Mouse (Mus musculus): ENCODE data around the gene Man1b1. TPM values are rescaled to one million over a fixed set of nuclear protein-coding genes. Genes with fewer than 3 reads are reported as not detected.

The Man1b1 gene
- polyA plus RNA-seq, 1 experiment from 2014 or later: 85.5 TPM

GRCm38 (mm10) chr2:25395721-25396596 is 63.8 kb downstream of the Man1b1 start, which contains the start of gene Entpd2:
Entpd2 (plus strand) TSS chr2:25395874.
- H3K4me1 ChIP-seq (ENCODE audit: control insufficient read depth, insufficient read depth, low read length): peaks cover 11% of the 10 kb centered on the region; the same call in 1 of the 2 replicates
- H3K36me3 ChIP-seq (ENCODE audit: control insufficient read depth, insufficient read depth, low read length): no peaks in the 10 kb centered on the region
- H3K4me2 ChIP-seq (ENCODE audit: low read depth, low read length): peak within 1 kb of the TSS; percentile 47
- H3K27ac ChIP-seq (ENCODE audit: low read depth, low read length): no peak within 1 kb of the TSS
- ATAC-seq (ENCODE audit: low read depth): no peak
- no peak within 1 kb of the TSS for H3K9ac ChIP-seq (replicated peaks; ENCODE audit: low read depth, low read length)
- 2% methylated on average over 57 of the region's 57 CpGs for WGBS
- H3K9me3 ChIP-seq (ENCODE audit: control insufficient read depth, low read length): no peaks in the 10 kb centered on the region
- H3K4me3 ChIP-seq (ENCODE audit: low read depth, low read length): peak within 1 kb of the TSS; percentile 26
- peaks cover 44% of the 10 kb centered on the region for H3K27me3 ChIP-seq (ENCODE audit: control insufficient read depth, insufficient read depth, low read length)

- WGBS: 37% methylated on average over 3 of the region's 3 CpGs
These were observed 64.5 kb downstream of the Man1b1 start for GRCm38 (mm10) chr2:25396597-25396983.

GRCm38 (mm10) chr2:25397010-25397409 is 64.9 kb downstream of the Man1b1 start:
- 60% methylated on average over 1 of the region's 1 CpGs for WGBS

More at GRCm38 (mm10) chr2:25396597-25396983, 64.5 kb downstream of the Man1b1 start:
- H3K9ac ChIP-seq (replicated peaks; ENCODE audit: low read depth, low read length): no peak overlapping the region
- peak overlapping the region; percentile 26; the same call in 1 of the 2 replicates for H3K4me3 ChIP-seq (ENCODE audit: low read depth, low read length)
- H3K4me1 ChIP-seq (ENCODE audit: control insufficient read depth, insufficient read depth, low read length): peaks cover 11% of the 10 kb centered on the region; the same call in 1 of the 2 replicates
- H3K4me2 ChIP-seq (ENCODE audit: low read depth, low read length): peak overlapping the region; percentile 47; the same call in 1 of the 2 replicates
- H3K27me3 ChIP-seq (ENCODE audit: control insufficient read depth, insufficient read depth, low read length): peaks cover 44% of the 10 kb centered on the region
- H3K27ac ChIP-seq (ENCODE audit: low read depth, low read length): no peak overlapping the region
- H3K9me3 ChIP-seq (ENCODE audit: control insufficient read depth, low read length): no peaks in the 10 kb centered on the region
- H3K36me3 ChIP-seq (ENCODE audit: control insufficient read depth, insufficient read depth, low read length): no peaks in the 10 kb centered on the region
- no peak for ATAC-seq (ENCODE audit: low read depth)

GRCm38 (mm10) chr2:25398065-25398464 is 65.9 kb downstream of the Man1b1 start:
- H3K9ac ChIP-seq (replicated peaks; ENCODE audit: low read depth, low read length): no peak overlapping the region
- H3K4me3 ChIP-seq (ENCODE audit: low read depth, low read length): no peak overlapping the region
- H3K36me3 ChIP-seq (ENCODE audit: control insufficient read depth, insufficient read depth, low read length): no peaks in the 10 kb centered on the region
- no peak overlapping the region for H3K4me2 ChIP-seq (ENCODE audit: low read depth, low read length)
- peaks cover 11% of the 10 kb centered on the region; the same call in 1 of the 2 replicates for H3K4me1 ChIP-seq (ENCODE audit: control insufficient read depth, insufficient read depth, low read length)
- 88% methylated on average over 7 of the region's 7 CpGs for WGBS
- no peaks in the 10 kb centered on the region for H3K9me3 ChIP-seq (ENCODE audit: control insufficient read depth, low read length)
- no peak for ATAC-seq (ENCODE audit: low read depth)
- no peak overlapping the region for H3K27ac ChIP-seq (ENCODE audit: low read depth, low read length)
- peaks cover 44% of the 10 kb centered on the region for H3K27me3 ChIP-seq (ENCODE audit: control insufficient read depth, insufficient read depth, low read length)

More at GRCm38 (mm10) chr2:25397010-25397409, 64.9 kb downstream of the Man1b1 start:
- no peak overlapping the region for H3K4me2 ChIP-seq (ENCODE audit: low read depth, low read length)
- ATAC-seq (ENCODE audit: low read depth): no peak
- H3K27ac ChIP-seq (ENCODE audit: low read depth, low read length): no peak overlapping the region
- H3K9ac ChIP-seq (replicated peaks; ENCODE audit: low read depth, low read length): no peak overlapping the region
- H3K9me3 ChIP-seq (ENCODE audit: control insufficient read depth, low read length): no peaks in the 10 kb centered on the region
- no peak overlapping the region for H3K4me3 ChIP-seq (ENCODE audit: low read depth, low read length)
- H3K4me1 ChIP-seq (ENCODE audit: control insufficient read depth, insufficient read depth, low read length): peaks cover 11% of the 10 kb centered on the region; the same call in 1 of the 2 replicates
- no peaks in the 10 kb centered on the region for H3K36me3 ChIP-seq (ENCODE audit: control insufficient read depth, insufficient read depth, low read length)
- peaks cover 44% of the 10 kb centered on the region for H3K27me3 ChIP-seq (ENCODE audit: control insufficient read depth, insufficient read depth, low read length)

- Histone ChIP-seq H3K27me3 (ENCODE audit: control insufficient read depth, insufficient read depth, low read length) (peaks cover 44% of the 10 kb centered on the region), H3K9ac (replicated peaks; ENCODE audit: low read depth, low read length) (no peak within 1 kb of the TSS), H3K9me3 (ENCODE audit: control insufficient read depth, low read length) (no peaks in the 10 kb centered on the region), H3K4me3 (ENCODE audit: low read depth, low read length) (no peak within 1 kb of the TSS), H3K4me2 (ENCODE audit: low read depth, low read length) (no peak within 1 kb of the TSS), H3K4me1 (ENCODE audit: control insufficient read depth, insufficient read depth, low read length) (peaks cover 14% of the 10 kb centered on the region), H3K36me3 (ENCODE audit: control insufficient read depth, insufficient read depth, low read length) (no peaks in the 10 kb centered on the region), H3K27ac (ENCODE audit: low read depth, low read length) (no peak within 1 kb of the TSS)
- 71% methylated on average over 8 of the region's 8 CpGs for WGBS
- ATAC-seq (ENCODE audit: low read depth): no peak
These were observed 66.9 kb downstream of the Man1b1 start, which contains the start of gene Npdc1 for GRCm38 (mm10) chr2:25399051-25399450. Npdc1 (plus strand) TSS chr2:25399351.

GRCm38 (mm10) chr2:25400291-25400690 is 68.2 kb downstream of the Man1b1 start:
- 22% methylated on average over 16 of the region's 16 CpGs for WGBS
- no peak overlapping the region for H3K27ac ChIP-seq (ENCODE audit: low read depth, low read length)
- H3K27me3 ChIP-seq (ENCODE audit: control insufficient read depth, insufficient read depth, low read length): peaks cover 38% of the 10 kb centered on the region
- H3K36me3 ChIP-seq (ENCODE audit: control insufficient read depth, insufficient read depth, low read length): no peaks in the 10 kb centered on the region
- no peak for ATAC-seq (ENCODE audit: low read depth)
- H3K4me2 ChIP-seq (ENCODE audit: low read depth, low read length): peak overlapping the region; percentile 46
- H3K9me3 ChIP-seq (ENCODE audit: control insufficient read depth, low read length): no peaks in the 10 kb centered on the region
- H3K4me1 ChIP-seq (ENCODE audit: control insufficient read depth, insufficient read depth, low read length): peaks cover 24% of the 10 kb centered on the region
- peak overlapping the region; percentile 9; the same call in 1 of the 2 replicates for H3K4me3 ChIP-seq (ENCODE audit: low read depth, low read length)
- H3K9ac ChIP-seq (replicated peaks; ENCODE audit: low read depth, low read length): no peak overlapping the region

GRCm38 (mm10) chr2:25400764-25401163 is 68.6 kb downstream of the Man1b1 start:
- 3% methylated on average over 17 of the region's 17 CpGs for whole genome bisulfite sequencing
- no peaks in the 10 kb centered on the region for H3K36me3 ChIP-seq (ENCODE audit: control insufficient read depth, insufficient read depth, low read length)
- H3K9ac ChIP-seq (replicated peaks; ENCODE audit: low read depth, low read length): no peak overlapping the region
- peak overlapping the region; percentile 9; the same call in 1 of the 2 replicates for H3K4me3 ChIP-seq (ENCODE audit: low read depth, low read length)
- H3K27me3 ChIP-seq (ENCODE audit: control insufficient read depth, insufficient read depth, low read length): peaks cover 34% of the 10 kb centered on the region
- no peak for ATAC-seq (ENCODE audit: low read depth)
- no peaks in the 10 kb centered on the region for H3K9me3 ChIP-seq (ENCODE audit: control insufficient read depth, low read length)
- peaks cover 27% of the 10 kb centered on the region for H3K4me1 ChIP-seq (ENCODE audit: control insufficient read depth, insufficient read depth, low read length)
- no peak overlapping the region for H3K27ac ChIP-seq (ENCODE audit: low read depth, low read length)
- H3K4me2 ChIP-seq (ENCODE audit: low read depth, low read length): peak overlapping the region; percentile 46
